Mouse (Mus musculus): ENCODE measurements around the gene Mxi1. TPM values are rescaled to one million over a fixed set of nuclear protein-coding genes. Genes with fewer than 3 reads are reported as not detected.

Mxi1 gene
- 34.3 and 42.6 TPM in 2 replicates for polyA plus RNA-seq (2014; fragmentation: Nextera tagmentation; extraction: Ambion mirVana)

GRCm38 (mm10) chr19:53310348-53310747 is at the start of gene Mxi1:
Gene Mxi1 (plus strand): TSS chr19:53310518.
- Histone ChIP-seq H3K4me2 (peak within 1 kb of the TSS; percentile 100), H3K27me3 (replicated peaks; ENCODE audit: control insufficient read depth, insufficient read depth, low read length) (no peaks in the 10 kb centered on the region), H3K4me1 (replicated peaks; ENCODE audit: control insufficient read depth, insufficient read depth, low read length) (peaks cover 6% of the 10 kb centered on the region), H3K9ac (ENCODE audit: low read depth, low read length) (peak within 1 kb of the TSS; percentile 92), H3K27ac (ENCODE audit: low read depth, low read length) (peak within 1 kb of the TSS; percentile 97), H3K4me3 (ENCODE audit: low read depth, low read length) (peak within 1 kb of the TSS; percentile 97), H3K9me3 (ENCODE audit: control insufficient read depth, low read length) (no peaks in the 10 kb centered on the region), H3K36me3 (ENCODE audit: control insufficient read depth, insufficient read depth, low read length) (no peaks in the 10 kb centered on the region)
- WGBS = under 1% methylated on average over 38 of the region's 38 CpGs
- ATAC-seq (replicated peaks; ENCODE audit: low FRiP score) (peak; percentile 70), DNase-seq (ENCODE audit: low spot score) (peak; percentile 90)

GRCm38 (mm10) chr19:53260828-53261227 is 49.5 kb upstream of the Mxi1 start:
- Histone ChIP-seq H3K27ac (ENCODE audit: low read depth, low read length) (no peak overlapping the region), H3K27me3 (replicated peaks; ENCODE audit: control insufficient read depth, insufficient read depth, low read length) (peaks cover 19% of the 10 kb centered on the region), H3K4me3 (ENCODE audit: low read depth, low read length) (no peak overlapping the region), H3K4me1 (replicated peaks; ENCODE audit: control insufficient read depth, insufficient read depth, low read length) (peaks cover 43% of the 10 kb centered on the region), H3K9me3 (ENCODE audit: control insufficient read depth, low read length) (no peaks in the 10 kb centered on the region), H3K4me2 (no peak overlapping the region), H3K9ac (ENCODE audit: low read depth, low read length) (no peak overlapping the region), H3K36me3 (ENCODE audit: control insufficient read depth, insufficient read depth, low read length) (no peaks in the 10 kb centered on the region)
- ATAC-seq (replicated peaks; ENCODE audit: low FRiP score) (no peak), DNase-seq (ENCODE audit: low spot score) (no peak)
- 83% methylated on average over 4 of the region's 4 CpGs for WGBS

GRCm38 (mm10) chr19:53262061-53262460 is 48.3 kb upstream of the Mxi1 start:
- H3K4me2 ChIP-seq = no peak overlapping the region
- WGBS = 74% methylated on average over 7 of the region's 7 CpGs
- no peaks in the 10 kb centered on the region for H3K36me3 ChIP-seq (ENCODE audit: control insufficient read depth, insufficient read depth, low read length)
- peaks cover 24% of the 10 kb centered on the region for H3K27me3 ChIP-seq (replicated peaks; ENCODE audit: control insufficient read depth, insufficient read depth, low read length)
- no peak overlapping the region for H3K27ac ChIP-seq (ENCODE audit: low read depth, low read length)
- peaks cover 31% of the 10 kb centered on the region for H3K4me1 ChIP-seq (replicated peaks; ENCODE audit: control insufficient read depth, insufficient read depth, low read length)
- H3K9ac ChIP-seq (ENCODE audit: low read depth, low read length) = no peak overlapping the region
- no peak for DNase-seq (ENCODE audit: low spot score)
- H3K4me3 ChIP-seq (ENCODE audit: low read depth, low read length) = no peak overlapping the region
- H3K9me3 ChIP-seq (ENCODE audit: control insufficient read depth, low read length) = no peaks in the 10 kb centered on the region
- no peak for ATAC-seq (replicated peaks; ENCODE audit: low FRiP score)

- no peak for DNase-seq (ENCODE audit: low spot score)
- WGBS = 23% methylated on average over 22 of the region's 23 CpGs
- Histone ChIP-seq H3K9ac (ENCODE audit: low read depth, low read length) (no peak overlapping the region), H3K9me3 (ENCODE audit: control insufficient read depth, low read length) (no peaks in the 10 kb centered on the region), H3K4me2 (no peak overlapping the region; the same call in 1 of the 2 replicates), H3K27ac (ENCODE audit: low read depth, low read length) (no peak overlapping the region), H3K4me3 (ENCODE audit: low read depth, low read length) (no peak overlapping the region), H3K27me3 (replicated peaks; ENCODE audit: control insufficient read depth, insufficient read depth, low read length) (peaks cover 24% of the 10 kb centered on the region), H3K36me3 (ENCODE audit: control insufficient read depth, insufficient read depth, low read length) (no peaks in the 10 kb centered on the region), H3K4me1 (replicated peaks; ENCODE audit: control insufficient read depth, insufficient read depth, low read length) (peaks cover 12% of the 10 kb centered on the region)
- no peak for ATAC-seq (replicated peaks; ENCODE audit: low FRiP score)
These were observed 46.2 kb upstream of the Mxi1 start for GRCm38 (mm10) chr19:53263859-53264733.

- ATAC-seq (replicated peaks; ENCODE audit: low FRiP score) (no peak), DNase-seq (ENCODE audit: low spot score) (no peak)
- 56% methylated on average over 12 of the region's 12 CpGs for WGBS
- no peak overlapping the region for H3K4me3 ChIP-seq (ENCODE audit: low read depth, low read length)
- H3K27me3 ChIP-seq (replicated peaks; ENCODE audit: control insufficient read depth, insufficient read depth, low read length) = peaks cover 24% of the 10 kb centered on the region
- H3K36me3 ChIP-seq (ENCODE audit: control insufficient read depth, insufficient read depth, low read length) = no peaks in the 10 kb centered on the region
- H3K4me1 ChIP-seq (replicated peaks; ENCODE audit: control insufficient read depth, insufficient read depth, low read length) = peaks cover 2% of the 10 kb centered on the region; the same call in 1 of the 2 replicates
- no peaks in the 10 kb centered on the region for H3K9me3 ChIP-seq (ENCODE audit: control insufficient read depth, low read length)
- no peak overlapping the region for H3K4me2 ChIP-seq
- no peak overlapping the region for H3K9ac ChIP-seq (ENCODE audit: low read depth, low read length)
- no peak overlapping the region for H3K27ac ChIP-seq (ENCODE audit: low read depth, low read length)
These were observed 45.2 kb upstream of the Mxi1 start for GRCm38 (mm10) chr19:53264821-53265727.

- H3K27ac ChIP-seq (ENCODE audit: low read depth, low read length) = no peak overlapping the region
- DNase-seq (ENCODE audit: low spot score) (no peak), ATAC-seq (replicated peaks; ENCODE audit: low FRiP score) (no peak)
- no peak overlapping the region for H3K4me2 ChIP-seq
- WGBS = 85% methylated on average over 9 of the region's 9 CpGs
- no peaks in the 10 kb centered on the region for H3K9me3 ChIP-seq (ENCODE audit: control insufficient read depth, low read length)
- no peaks in the 10 kb centered on the region for H3K36me3 ChIP-seq (ENCODE audit: control insufficient read depth, insufficient read depth, low read length)
- H3K4me3 ChIP-seq (ENCODE audit: low read depth, low read length) = no peak overlapping the region
- no peak overlapping the region for H3K9ac ChIP-seq (ENCODE audit: low read depth, low read length)
- H3K27me3 ChIP-seq (replicated peaks; ENCODE audit: control insufficient read depth, insufficient read depth, low read length) = peaks cover 24% of the 10 kb centered on the region
- no peaks in the 10 kb centered on the region for H3K4me1 ChIP-seq (replicated peaks; ENCODE audit: control insufficient read depth, insufficient read depth, low read length)
These were observed 43.0 kb upstream of the Mxi1 start for GRCm38 (mm10) chr19:53267305-53267704.

- Histone ChIP-seq H3K4me1 (replicated peaks; ENCODE audit: control insufficient read depth, insufficient read depth, low read length) (no peaks in the 10 kb centered on the region), H3K27ac (ENCODE audit: low read depth, low read length) (no peak overlapping the region), H3K27me3 (replicated peaks; ENCODE audit: control insufficient read depth, insufficient read depth, low read length) (no peaks in the 10 kb centered on the region), H3K9me3 (ENCODE audit: control insufficient read depth, low read length) (no peaks in the 10 kb centered on the region), H3K4me2 (no peak overlapping the region), H3K4me3 (ENCODE audit: low read depth, low read length) (no peak overlapping the region), H3K36me3 (ENCODE audit: control insufficient read depth, insufficient read depth, low read length) (no peaks in the 10 kb centered on the region), H3K9ac (ENCODE audit: low read depth, low read length) (no peak overlapping the region)
- ATAC-seq (replicated peaks; ENCODE audit: low FRiP score) = no peak
- 81% methylated on average over 17 of the region's 17 CpGs for WGBS
- no peak for DNase-seq (ENCODE audit: low spot score)
These were observed 37.1 kb upstream of the Mxi1 start for GRCm38 (mm10) chr19:53273055-53273722.

GRCm38 (mm10) chr19:53273781-53274428 is 36.4 kb upstream of the Mxi1 start:
- ATAC-seq (replicated peaks; ENCODE audit: low FRiP score) = no peak

More at GRCm38 (mm10) chr19:53273781-53274428, 36.4 kb upstream of the Mxi1 start:
- WGBS = 74% methylated on average over 23 of the region's 23 CpGs
- Histone ChIP-seq H3K9ac (ENCODE audit: low read depth, low read length) (no peak overlapping the region), H3K4me3 (ENCODE audit: low read depth, low read length) (no peak overlapping the region), H3K27me3 (replicated peaks; ENCODE audit: control insufficient read depth, insufficient read depth, low read length) (no peaks in the 10 kb centered on the region), H3K9me3 (ENCODE audit: control insufficient read depth, low read length) (no peaks in the 10 kb centered on the region), H3K27ac (ENCODE audit: low read depth, low read length) (no peak overlapping the region), H3K36me3 (ENCODE audit: control insufficient read depth, insufficient read depth, low read length) (no peaks in the 10 kb centered on the region), H3K4me1 (replicated peaks; ENCODE audit: control insufficient read depth, insufficient read depth, low read length) (no peaks in the 10 kb centered on the region), H3K4me2 (no peak overlapping the region)
- DNase-seq (ENCODE audit: low spot score) = no peak
